Mouse (Mus musculus) left cerebral cortex, adult 18-20 months (tissue): ENCODE measurements around the gene Guk1. TPM values are rescaled to one million over a fixed set of nuclear protein-coding genes. Genes with fewer than 3 reads are reported as not detected.

Source experiments
- DNase-seq, 2 experiments: peaks; one replicate each; pipeline ENCODE4 v3.0.0; 2021 to 2022; ENCODE audit warnings: low spot score in 2 of 2, mixed read lengths in 1 of 2
- long read RNA-seq, 2 experiments: library from polyadenylated mRNA; stranded (forward); transcript quantifications; one replicate each; pipeline ENCODE4 v2.0.0; 2021
- total RNA-seq, 2 experiments: library from RNA; stranded (reverse); gene quantifications; 2 replicates each; pipeline ENCODE4 v1.2.3; 2021

Gene Guk1
- 100 to 1,000 TPM; 144 TPM for total RNA-seq
- long read RNA-seq, experiment 1, transcript Guk1-204 (8 exons, 1,078 nt), result major isoform, 151 of 168 reads
- long read RNA-seq, experiment 1, partial matches to known transcripts, result 3 of 168 reads
- long read RNA-seq, experiment 1, other reads (novel, unspliced or antisense), result 14 of 168 reads
- long read RNA-seq, experiment 2, transcript Guk1-204 (8 exons, 1,078 nt), result major isoform, 142 of 163 reads
- long read RNA-seq, experiment 2, partial matches to known transcripts, result 9 of 163 reads
- long read RNA-seq, experiment 2, other reads (novel, unspliced or antisense), result 12 of 163 reads

GRCm38 (mm10) chr11:59192059-59192386, at the start of gene Guk1:
Guk1 (minus strand) TSS chr11:59192212.
- no peak for DNase-seq

DNA sequence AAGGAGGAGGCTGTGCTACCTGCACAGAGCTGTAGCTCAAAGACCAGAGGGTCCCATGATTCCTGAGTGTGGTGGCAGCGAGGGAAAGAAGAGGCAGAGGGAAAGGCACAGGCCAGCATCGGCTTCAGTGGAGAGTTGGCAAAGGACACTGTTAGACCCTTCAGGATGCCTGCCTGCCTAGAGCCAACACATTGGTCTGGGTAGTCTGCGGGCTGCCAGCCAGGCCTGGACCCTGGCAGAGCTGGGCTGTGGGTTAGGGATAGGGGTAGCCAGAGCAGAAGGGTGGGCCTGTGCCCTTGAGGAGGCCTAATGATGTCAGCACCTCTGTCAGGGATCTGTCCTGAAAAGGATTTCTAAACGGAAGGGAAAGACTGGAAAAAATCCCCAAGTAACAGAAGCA, 47.8 kb upstream of the Guk1 start:
- DNase-seq, result no peak

DNA sequence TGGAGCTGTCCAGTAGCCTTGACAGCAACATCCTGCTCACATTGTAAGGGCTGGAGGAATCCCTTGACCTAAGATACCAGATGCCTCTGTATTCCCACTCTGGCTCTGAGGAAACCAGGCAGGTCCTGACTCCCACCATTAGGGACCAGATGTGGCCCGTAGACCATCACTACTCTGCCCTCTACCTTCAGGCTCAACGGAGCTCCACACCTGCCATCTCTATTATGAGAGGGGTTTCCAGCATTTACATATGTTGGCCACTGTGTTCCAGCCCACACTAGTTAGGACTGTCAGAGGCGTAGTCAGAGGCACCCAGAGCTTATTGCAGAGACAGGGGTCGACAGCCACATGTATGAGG, 47.4 kb upstream of the Guk1 start:
- no peak for DNase-seq

DNA sequence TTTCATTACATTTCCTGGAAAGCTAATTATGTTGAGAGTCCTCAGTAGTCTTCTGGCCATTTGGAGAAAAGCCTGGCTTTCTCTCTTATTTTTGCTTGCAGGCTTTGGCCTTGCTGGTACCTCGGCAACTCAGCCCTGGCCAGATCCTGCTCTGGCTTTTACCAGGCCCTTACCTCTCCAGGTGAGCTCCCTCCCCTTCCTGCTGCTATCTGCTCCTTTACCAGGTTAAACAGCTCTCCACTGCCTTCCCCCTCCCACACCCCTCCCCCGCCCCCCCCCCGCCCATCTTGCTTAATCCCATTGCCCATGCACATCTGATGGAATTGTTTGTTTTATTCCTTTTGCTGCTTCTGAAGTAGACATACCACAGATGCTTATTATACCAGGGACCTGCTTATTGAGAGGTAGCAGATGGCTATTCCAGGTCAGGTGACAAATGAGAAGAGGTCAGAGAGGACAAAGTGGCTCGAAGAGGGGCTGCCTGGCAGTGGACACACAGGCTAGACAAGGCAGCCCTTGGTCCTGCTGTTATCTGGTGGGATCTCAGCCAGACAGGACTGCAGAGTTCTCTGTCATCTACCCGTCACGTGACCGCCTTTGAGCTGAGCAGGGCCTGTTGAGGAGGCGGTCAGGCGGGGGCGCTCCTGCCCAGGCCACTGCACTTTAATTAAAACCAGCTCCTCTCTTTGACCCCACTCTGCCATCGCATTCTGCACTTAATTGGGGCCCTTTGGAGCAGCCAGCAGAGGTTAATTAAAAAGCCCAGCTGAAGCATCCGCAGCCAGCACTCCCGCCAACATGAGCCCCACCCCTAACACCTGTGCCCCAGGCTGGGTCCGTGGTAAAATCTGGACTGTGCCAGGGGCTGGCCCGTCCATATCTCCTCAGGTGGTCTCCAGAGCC, 46.8 kb upstream of the Guk1 start:
- peak; percentile 46 to 56 for DNase-seq

DNA sequence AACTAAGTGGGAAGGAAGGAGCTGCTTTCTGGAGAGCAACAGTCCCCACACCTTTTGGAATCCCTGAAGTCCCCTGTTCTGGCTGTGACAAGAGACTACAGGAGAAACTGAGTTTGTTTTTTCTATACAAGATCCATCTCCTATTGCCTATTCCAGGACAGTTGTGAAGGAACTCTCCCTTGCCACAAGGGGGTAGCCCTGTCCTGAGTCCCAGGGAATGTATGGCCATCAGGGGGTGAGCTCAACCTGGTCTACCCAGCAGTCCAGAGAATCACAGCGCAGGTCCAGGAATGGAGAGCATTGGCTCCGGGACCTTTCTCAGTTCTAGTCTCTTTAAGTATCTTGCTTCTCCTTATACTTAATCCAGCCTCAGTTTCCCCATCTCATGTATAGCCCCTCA, 40.8 kb upstream of the Guk1 start:
- no peak for DNase-seq

DNA sequence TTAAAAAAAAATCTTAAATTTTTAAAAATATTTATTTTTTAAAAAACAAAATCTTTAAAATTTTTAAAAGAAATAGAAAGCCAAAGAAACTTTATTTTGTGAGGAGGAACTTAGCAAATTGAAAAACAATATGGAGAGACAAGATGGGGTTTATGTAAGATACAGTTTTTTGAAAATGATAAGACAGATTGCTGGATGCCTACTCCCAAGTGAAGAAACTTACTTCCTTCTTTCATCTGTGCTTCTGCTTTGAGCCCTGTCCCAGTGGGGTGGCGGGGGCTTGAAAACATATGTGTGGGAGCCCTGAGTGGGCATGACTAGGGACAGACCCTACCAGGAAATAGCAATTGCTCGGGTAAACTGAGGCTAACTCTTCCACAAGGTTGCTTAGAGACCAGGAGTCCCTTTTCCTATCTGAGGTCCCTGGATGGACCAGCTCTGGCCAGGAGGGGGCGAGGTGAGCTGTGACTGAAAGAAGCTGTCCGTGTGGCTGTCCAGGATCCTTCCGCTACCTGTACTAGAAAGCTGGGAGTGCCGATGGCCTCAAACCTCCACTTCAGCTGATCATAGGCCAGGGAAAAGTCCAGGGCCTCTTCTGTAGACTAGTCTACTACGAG, 38.2 kb upstream of the Guk1 start:
- peak; percentile 57 to 59 for DNase-seq

- peak; percentile 95 to 98 for DNase-seq
These were observed 36.3 kb upstream of the Guk1 start, which contains the start of gene Arf1 for GRCm38 (mm10) chr11:59228122-59228953. Arf1 (minus strand) TSS chr11:59228270.

DNA sequence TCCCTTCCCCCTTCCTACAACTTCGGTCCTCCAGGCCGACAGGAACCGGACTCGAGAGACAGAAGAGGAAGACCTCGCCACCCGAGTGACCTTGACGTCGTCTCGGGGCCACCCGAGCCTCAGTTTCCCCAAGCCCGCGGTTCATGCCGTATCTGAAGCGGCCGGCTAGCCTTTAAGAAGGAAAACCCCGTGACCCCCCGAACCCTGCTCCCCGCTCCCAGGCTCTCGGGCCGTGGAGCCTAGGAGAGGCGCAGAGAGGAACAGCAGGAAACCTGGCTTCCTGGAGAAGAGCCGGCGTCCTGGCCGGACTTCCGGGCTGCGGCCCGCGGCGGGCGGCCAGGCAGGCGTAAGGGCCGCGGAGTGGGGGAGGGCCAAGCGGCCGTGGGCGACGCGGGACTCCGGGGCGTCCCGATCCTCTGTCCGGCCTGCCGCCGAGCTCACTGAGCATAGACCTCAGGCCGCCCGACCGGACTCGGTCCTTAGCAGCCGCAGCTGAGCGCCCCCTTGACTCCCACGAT, 35.7 kb upstream of the Guk1 start:
- DNase-seq, result no peak

GRCm38 (mm10) chr11:59226787-59227603, 35.0 kb upstream of the Guk1 start:
- no peak for DNase-seq

DNA sequence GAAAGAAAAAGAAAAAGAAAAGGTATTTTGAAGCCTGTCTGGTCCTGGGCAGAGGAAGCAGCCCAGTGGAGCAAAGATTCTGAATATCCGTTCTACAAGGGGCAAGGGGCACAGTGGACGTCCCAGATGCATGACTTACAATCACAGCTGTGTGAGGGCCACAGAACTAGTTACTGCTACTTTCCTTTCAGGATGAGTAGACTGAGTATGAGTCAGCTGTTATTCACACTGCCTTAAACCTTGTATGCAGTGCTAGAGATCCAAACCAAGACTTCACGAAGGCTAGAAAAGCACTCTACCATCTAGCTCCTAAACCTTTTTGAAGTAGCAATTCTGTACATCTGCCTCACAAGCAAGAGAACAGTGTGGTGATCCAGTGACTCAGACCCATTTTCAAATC, 34.2 kb upstream of the Guk1 start:
- no peak for DNase-seq

GRCm38 (mm10) chr11:59225167-59225566, 33.2 kb upstream of the Guk1 start:
- DNase-seq, result no peak

GRCm38 (mm10) chr11:59224470-59224869, 32.5 kb upstream of the Guk1 start:
- no peak for DNase-seq

DNA sequence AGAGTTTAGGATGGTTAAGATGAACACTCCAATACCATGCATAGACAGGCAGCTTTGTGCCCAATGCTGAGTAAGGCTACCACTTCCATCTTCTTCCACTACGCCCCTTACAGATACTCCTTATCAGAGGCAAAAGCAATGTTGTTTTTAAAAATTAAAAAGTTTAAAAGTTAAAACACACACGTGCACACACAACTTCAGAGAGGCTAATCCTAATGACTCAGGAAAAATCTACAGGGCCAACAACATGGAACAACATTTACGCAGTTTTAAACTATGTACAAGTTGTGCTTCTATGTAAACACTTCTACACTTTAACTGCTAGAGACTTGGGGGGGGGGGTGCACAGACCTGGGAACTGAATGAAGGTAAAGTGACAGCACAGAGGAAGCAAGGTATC, 32.0 kb upstream of the Guk1 start:
- no peak for DNase-seq

- no peak for DNase-seq
These were observed 30.3 kb upstream of the Guk1 start for GRCm38 (mm10) chr11:59222306-59222705.

DNA sequence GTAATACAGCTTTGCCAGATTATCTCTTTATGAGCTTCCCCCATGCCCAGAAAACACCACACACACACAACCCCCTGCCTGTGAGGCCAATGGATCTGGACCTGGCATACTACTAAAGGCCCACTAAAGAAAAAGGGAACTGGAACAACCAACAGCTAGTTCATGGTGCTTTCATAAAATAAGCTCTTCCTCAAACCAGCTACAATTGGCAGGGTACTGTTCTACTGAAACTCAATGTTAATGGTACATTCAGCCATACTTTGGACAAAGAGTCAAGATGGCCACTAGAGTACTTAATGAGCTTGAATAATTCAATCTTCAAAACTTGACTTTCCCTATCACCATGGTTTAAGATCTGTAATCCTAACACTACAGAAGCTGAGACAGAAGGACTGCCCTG, 29.6 kb upstream of the Guk1 start:
- no peak for DNase-seq

- DNase-seq, result no peak
These were observed 27.1 kb upstream of the Guk1 start for GRCm38 (mm10) chr11:59219064-59219463.

GRCm38 (mm10) chr11:59218389-59218998, 26.5 kb upstream of the Guk1 start:
- DNase-seq, result no peak

DNA sequence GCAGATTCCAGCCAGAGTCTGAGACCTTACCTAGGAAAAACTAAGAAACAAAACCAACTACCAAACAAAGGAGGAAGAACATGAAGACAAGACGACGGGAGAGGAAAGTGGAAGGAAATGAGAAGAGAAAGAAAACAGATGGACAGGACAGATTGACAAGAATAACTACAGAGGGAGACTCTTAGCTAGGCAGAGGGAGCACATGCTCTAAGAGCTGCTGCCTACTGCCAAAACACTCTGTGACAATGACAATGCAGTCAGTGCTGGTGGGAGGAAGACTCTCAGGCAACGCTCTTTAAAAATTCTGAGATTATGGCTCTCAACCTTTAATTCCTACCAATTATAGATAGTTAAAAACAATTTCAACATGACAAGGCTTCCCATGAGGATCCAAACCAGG, 24.9 kb upstream of the Guk1 start:
- no peak for DNase-seq

- no peak for DNase-seq
These were observed 21.0 kb upstream of the Guk1 start for GRCm38 (mm10) chr11:59212892-59213494.
